ENCODE assay signal across 19 mouse cellular contexts in the genomic region with DNA sequence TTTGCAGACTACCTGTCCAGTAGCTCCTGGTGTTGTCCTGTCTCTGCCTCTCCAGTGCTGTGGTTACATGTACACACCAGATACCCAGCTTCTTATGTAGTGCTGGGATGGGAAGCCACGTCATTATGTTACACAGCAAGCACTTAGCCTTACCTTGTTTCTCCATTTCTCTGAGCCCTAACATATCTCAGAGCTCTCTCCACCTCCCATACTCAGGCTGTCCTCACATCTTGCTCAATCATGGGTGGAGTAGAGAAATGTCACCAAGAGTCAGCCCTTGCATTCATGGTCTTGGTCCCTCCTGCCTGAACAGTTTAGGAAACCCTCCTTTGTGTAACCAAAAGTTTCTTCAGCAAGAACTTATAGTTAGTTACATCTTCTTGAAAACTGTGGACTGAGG. TPM values are rescaled to one million over a fixed set of nuclear protein-coding genes. Genes with fewer than 3 reads are reported as not detected.
DNase-seq lines count a peak whose midpoint lies in the region; ATAC-seq lines count a peak whose summit lies in the region.
"Had no signal": no experiment of that assay in that cellular context is flagged by ENCODE, and none has a peak within 500 bp of the region (broad histone marks: within the 10 kb centered on the region; RNA-seq: fewer than 3 reads in every experiment).

No protein-coding gene starts in this region.

- intact Hi-C loops in heart, postnatal 10 days (cut with DNase I), result no loop called here

- H3K4me3 ChIP-seq in heart, embryonic 11.5 days (ENCODE audit: low read depth, low read length), result no peak overlapping the region
- no peak overlapping the region for H3K4me3 ChIP-seq in heart, embryonic 16.5 days (ENCODE audit: low read length)
- H3K4me3 ChIP-seq in hindbrain, embryonic 12.5 days, result no peak overlapping the region
- H3K4me3 ChIP-seq: embryonic facial prominence, embryonic 15.5 days; forebrain, embryonic 10.5 days; limb, embryonic 10.5 days; midbrain, embryonic 15.5 days had no signal

- 35% methylated on average over 1 of the region's 1 CpGs for WGBS in heart, embryonic 11.5 days (ENCODE audit: insufficient replicate concordance)
- WGBS in heart, embryonic 16.5 days, result 64% methylated on average over 1 of the region's 1 CpGs
- WGBS in hindbrain, embryonic 12.5 days, result 74% methylated on average over 1 of the region's 1 CpGs

- ATAC-seq in heart, embryonic 11.5 days (replicated peaks; ENCODE audit: insufficient number of reproducible peaks, low FRiP score, low TSS enrichment), result no peak
- ATAC-seq in heart, embryonic 16.5 days (replicated peaks; ENCODE audit: extremely low read depth, insufficient read depth, low FRiP score), result no peak
- ATAC-seq in hindbrain, embryonic 12.5 days (ENCODE audit: low FRiP score), result no peak
- ATAC-seq: hindbrain, embryonic 16.5 days; intestine, embryonic 16.5 days; midbrain, embryonic 15.5 days had no signal

- H3K4me2 ChIP-seq in heart, embryonic 11.5 days, result no peak overlapping the region
- H3K4me2 ChIP-seq in heart, embryonic 16.5 days (ENCODE audit: low read depth, low read length), result no peak overlapping the region
- H3K4me2 ChIP-seq in hindbrain, embryonic 12.5 days (replicated peaks), result no peak overlapping the region
- H3K4me2 ChIP-seq: embryonic facial prominence, embryonic 15.5 days; midbrain, embryonic 15.5 days had no signal

- no peak overlapping the region for H3K9ac ChIP-seq in heart, embryonic 11.5 days (ENCODE audit: low read depth, low read length)
- H3K9ac ChIP-seq in heart, embryonic 16.5 days (ENCODE audit: low read length), result no peak overlapping the region
- H3K9ac ChIP-seq in hindbrain, embryonic 12.5 days, result no peak overlapping the region
- H3K9ac ChIP-seq: embryonic facial prominence, embryonic 15.5 days; liver, embryonic 14.5 days; midbrain, embryonic 15.5 days had no signal

- H3K27me3 ChIP-seq in heart, embryonic 11.5 days (ENCODE audit: control insufficient read depth, insufficient read depth, low read length), result no peaks in the 10 kb centered on the region
- H3K27me3 ChIP-seq in heart, embryonic 16.5 days (ENCODE audit: control insufficient read depth, insufficient read depth, low read length), result no peaks in the 10 kb centered on the region
- no peaks in the 10 kb centered on the region for H3K27me3 ChIP-seq in hindbrain, embryonic 12.5 days
- H3K27me3 ChIP-seq: embryonic facial prominence, embryonic 15.5 days; midbrain, embryonic 15.5 days had no signal

- no peaks in the 10 kb centered on the region for H3K36me3 ChIP-seq in heart, embryonic 11.5 days (ENCODE audit: control insufficient read depth, insufficient read depth, low read length)
- no peaks in the 10 kb centered on the region for H3K36me3 ChIP-seq in heart, embryonic 16.5 days (ENCODE audit: control insufficient read depth, insufficient read depth)
- H3K36me3 ChIP-seq in hindbrain, embryonic 12.5 days, result no peaks in the 10 kb centered on the region
- H3K36me3 ChIP-seq: forebrain, embryonic 10.5 days; midbrain, embryonic 15.5 days had no signal

- H3K27ac ChIP-seq in heart, embryonic 11.5 days (ENCODE audit: low read depth, low read length), result no peak overlapping the region
- H3K27ac ChIP-seq in heart, embryonic 16.5 days (ENCODE audit: low read length), result peak overlapping the region; percentile 95
- H3K27ac ChIP-seq in hindbrain, embryonic 12.5 days, result no peak overlapping the region
- H3K27ac ChIP-seq: embryonic facial prominence, embryonic 15.5 days; forebrain, embryonic 10.5 days; limb, embryonic 10.5 days; liver, embryonic 14.5 days; midbrain, embryonic 15.5 days had no signal

- no peaks in the 10 kb centered on the region for H3K9me3 ChIP-seq in heart, embryonic 11.5 days (replicated peaks; ENCODE audit: control insufficient read depth, low read length)
- no peaks in the 10 kb centered on the region for H3K9me3 ChIP-seq in heart, embryonic 16.5 days (replicated peaks; ENCODE audit: control insufficient read depth, low read length)
- no peaks in the 10 kb centered on the region for H3K9me3 ChIP-seq in hindbrain, embryonic 12.5 days (replicated peaks)
- H3K9me3 ChIP-seq: embryonic facial prominence, embryonic 15.5 days; forebrain, embryonic 10.5 days; G1E; limb, embryonic 10.5 days; midbrain, embryonic 15.5 days had no signal

- peak; percentile 89 for DNase-seq in heart, adult 11 months
- DNase-seq in heart, postnatal 10 days, result no peak
- peak; percentile 61 for DNase-seq in 416B (ENCODE audit: low read depth)
- peak; percentile 53 for DNase-seq in lung, postnatal 36 days
- DNase-seq in retina, postnatal 1 day, result no peak
- DNase-seq: adrenal gland, postnatal 14 days; cerebellum, adult 11 months; cerebellum, postnatal 14 days had no signal

- peaks cover 27% of the 10 kb centered on the region for H3K4me1 ChIP-seq in heart, embryonic 11.5 days (ENCODE audit: control insufficient read depth, insufficient read depth, low read length)
- H3K4me1 ChIP-seq in heart, embryonic 16.5 days (ENCODE audit: control insufficient read depth, insufficient read depth, low read length), result peaks cover 40% of the 10 kb centered on the region
- H3K4me1 ChIP-seq in hindbrain, embryonic 12.5 days, result no peaks in the 10 kb centered on the region

RNA-seq across cellular contexts. Expression of gene Tom1, which starts 6.2 kb away (rescaled TPM):
- 35.8 and 40.6 TPM in 2 replicates for polyA plus RNA-seq in heart, embryonic 11.5 days (2014; fragmentation: Nextera tagmentation; extraction: Ambion mirVana)
- 42.3 and 51.6 TPM in 2 replicates for polyA plus RNA-seq in heart, embryonic 16.5 days (2015; fragmentation: Nextera tagmentation; extraction: Ambion mirVana)
- 10 to 100 TPM; 68.8 to 70.6 TPM for total RNA-seq in heart, postnatal 10 days (2021)
- 28.1 and 28.8 TPM in 2 replicates for polyA plus RNA-seq in hindbrain, embryonic 12.5 days (2016; fragmentation: Nextera tagmentation; extraction: Ambion mirVana)

RNA-seq across cellular contexts. Expression of gene Hmgxb4, which starts 46.6 kb away (rescaled TPM):
- polyA plus RNA-seq in heart, embryonic 11.5 days (2014; fragmentation: Nextera tagmentation; extraction: Ambion mirVana), result 21.3 and 31.7 TPM in 2 replicates
- 17.9 and 18.9 TPM in 2 replicates for polyA plus RNA-seq in heart, embryonic 16.5 days (2015; fragmentation: Nextera tagmentation; extraction: Ambion mirVana)
- total RNA-seq in heart, postnatal 10 days (2021), result 10 to 100 TPM; 16.9 to 19.0 TPM
- 38.1 and 41.3 TPM in 2 replicates for polyA plus RNA-seq in hindbrain, embryonic 12.5 days (2016; fragmentation: Nextera tagmentation; extraction: Ambion mirVana)

RNA-seq across cellular contexts. Expression of gene Hmox1, which starts 53.7 kb away (rescaled TPM):
- polyA plus RNA-seq in heart, embryonic 11.5 days (2014; fragmentation: Nextera tagmentation; extraction: Ambion mirVana), result 9.5 and 17.2 TPM in 2 replicates
- 16.8 and 17.6 TPM in 2 replicates for polyA plus RNA-seq in heart, embryonic 16.5 days (2015; fragmentation: Nextera tagmentation; extraction: Ambion mirVana)
- total RNA-seq in heart, postnatal 10 days (2021), result 10 to 100 TPM; 17.8 to 19.8 TPM
- 18.7 and 19.6 TPM in 2 replicates for polyA plus RNA-seq in hindbrain, embryonic 12.5 days (2016; fragmentation: Nextera tagmentation; extraction: Ambion mirVana)

Comparison
In these comparisons a context has a peak if more than half of its experiments do, and no peak if none do; other contexts are left out.
1. DNase-seq: peak in heart, adult 11 months (single experiment), 416B (single experiment) and lung, postnatal 36 days (single experiment); none in heart, postnatal 10 days (0 of 2) and retina, postnatal 1 day (single experiment).